Mouse (Mus musculus): ENCODE results near the gene Ptx4.

The Ptx4 gene

DNA sequence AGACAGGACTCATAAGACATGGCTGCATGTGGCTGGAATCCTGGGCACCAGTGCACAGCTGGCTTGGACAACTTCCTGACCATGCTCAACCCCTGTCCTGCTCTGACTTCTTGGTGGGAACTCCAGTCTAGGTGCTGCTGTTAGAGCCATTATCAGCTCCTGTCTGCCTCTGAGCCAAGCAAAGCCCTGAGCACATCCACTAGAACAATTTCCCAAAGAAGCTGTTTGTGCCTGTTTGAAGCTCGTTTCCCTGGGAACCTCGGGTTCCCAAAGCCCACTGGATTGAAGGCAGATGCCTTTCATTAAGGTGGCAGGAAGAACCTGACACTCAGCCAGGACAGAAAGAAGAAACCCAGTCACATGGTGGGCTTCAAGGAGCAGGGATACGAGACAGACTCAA, at the start of gene Ptx4:
Ptx4 (plus strand) TSS at position 355 of the 400 bp plus-strand sequence.
- DNase-seq, result no peak

- no peak for DNase-seq
Measured at GRCm38 (mm10) chr17:25076906-25077305, 43.7 kb upstream of the Ptx4 start.

GRCm38 (mm10) chr17:25077771-25078372, 42.7 kb upstream of the Ptx4 start:
- peak; percentile 17 to 23 for DNase-seq

DNA sequence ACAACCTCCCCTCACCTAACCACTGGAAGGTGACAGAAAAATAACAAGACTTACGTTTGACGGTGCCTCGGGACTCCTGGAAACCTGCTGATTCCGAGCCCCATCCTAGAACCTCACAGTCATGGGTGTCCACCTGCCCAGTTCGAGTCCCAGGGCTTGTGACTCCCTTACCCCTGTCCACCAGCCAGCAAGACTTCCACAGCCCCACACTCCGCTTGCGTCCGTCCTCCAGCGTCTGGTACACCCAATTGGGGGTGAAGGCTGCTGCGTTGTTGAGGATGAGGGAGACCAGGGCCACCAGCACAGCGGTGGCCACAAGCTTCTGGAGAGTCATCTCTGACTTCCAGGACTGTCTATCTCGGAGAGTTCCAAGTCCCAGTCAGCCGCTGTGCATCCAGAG, 40.4 kb upstream of the Ptx4 start:
- no peak for DNase-seq

GRCm38 (mm10) chr17:25080960-25081381, 39.6 kb upstream of the Ptx4 start:
- peak in 1 of 2 experiments; percentile 4 for DNase-seq

GRCm38 (mm10) chr17:25082081-25082847, 38.3 kb upstream of the Ptx4 start:
- no peak for DNase-seq

DNA sequence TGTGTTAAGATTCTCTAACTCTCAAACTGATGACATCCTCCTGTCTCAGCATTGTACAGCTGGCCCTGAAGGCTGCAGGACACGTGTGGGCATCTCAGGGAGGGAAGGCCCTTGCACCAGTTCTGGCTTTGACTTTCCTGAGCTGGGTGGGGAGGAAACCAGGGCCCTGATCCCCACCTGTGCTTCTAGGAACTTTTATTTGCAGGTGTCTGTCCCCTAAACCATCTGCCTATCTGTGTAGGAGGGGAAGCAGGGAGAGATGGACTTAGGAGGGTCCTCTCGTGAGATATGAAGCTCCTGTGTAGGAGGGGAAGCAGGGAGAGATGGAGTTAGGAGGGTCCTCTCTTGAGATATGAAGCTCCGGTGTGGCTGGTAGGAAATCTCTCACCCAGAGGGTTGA, 37.7 kb upstream of the Ptx4 start:
- DNase-seq, result no peak

GRCm38 (mm10) chr17:25083444-25083931, 37.1 kb upstream of the Ptx4 start, which contains the start of gene Tmem204:
Gene Tmem204, minus strand, starts transcription at chr17:25083591.
- DNase-seq, result no peak

DNA sequence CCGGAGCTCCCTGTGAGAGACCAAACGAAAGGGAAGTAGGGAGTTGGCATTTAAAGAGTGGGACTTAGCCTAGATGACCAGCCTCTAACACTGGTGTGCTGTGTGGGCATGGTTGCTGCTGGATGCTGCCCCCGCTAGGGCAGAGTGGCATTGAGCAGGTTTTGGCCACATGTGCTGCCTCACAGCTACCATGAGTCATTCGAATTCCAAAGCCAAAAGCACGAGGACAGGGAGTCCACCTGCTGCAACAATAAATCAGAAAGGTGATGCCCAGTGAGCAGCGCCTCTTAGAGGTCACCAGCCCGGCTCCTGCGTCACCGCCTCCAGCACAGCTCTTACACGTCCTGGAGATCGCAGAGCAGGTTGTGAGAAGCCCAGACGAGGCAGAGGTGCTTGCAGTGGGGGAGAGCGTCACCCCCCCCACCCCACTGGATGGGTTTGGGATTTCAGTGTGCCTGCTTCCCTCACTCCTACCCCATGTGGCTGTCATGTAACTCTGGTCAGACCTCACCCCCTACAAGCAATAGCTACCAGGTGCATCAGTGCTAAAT, 35.6 kb upstream of the Ptx4 start:
- no peak for DNase-seq

DNA sequence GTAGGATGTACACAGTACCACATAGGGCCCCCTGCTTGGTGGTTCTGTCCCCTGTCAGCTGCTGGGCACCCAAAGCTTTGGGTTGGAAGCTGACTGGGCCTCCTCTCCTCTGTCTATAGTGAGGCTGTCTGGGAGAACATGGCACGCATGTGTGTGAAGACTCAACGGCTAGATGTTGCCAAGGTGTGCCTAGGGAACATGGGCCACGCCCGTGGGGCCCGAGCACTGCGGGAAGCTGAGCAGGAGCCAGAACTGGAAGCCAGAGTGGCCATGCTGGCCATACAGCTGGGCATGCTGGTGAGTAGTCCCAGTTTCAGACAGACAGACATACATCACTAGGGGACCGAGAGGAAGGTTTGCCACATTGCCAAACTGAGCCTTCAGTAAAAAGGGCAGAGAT, 33.8 kb upstream of the Ptx4 start:
- no peak for DNase-seq

DNA sequence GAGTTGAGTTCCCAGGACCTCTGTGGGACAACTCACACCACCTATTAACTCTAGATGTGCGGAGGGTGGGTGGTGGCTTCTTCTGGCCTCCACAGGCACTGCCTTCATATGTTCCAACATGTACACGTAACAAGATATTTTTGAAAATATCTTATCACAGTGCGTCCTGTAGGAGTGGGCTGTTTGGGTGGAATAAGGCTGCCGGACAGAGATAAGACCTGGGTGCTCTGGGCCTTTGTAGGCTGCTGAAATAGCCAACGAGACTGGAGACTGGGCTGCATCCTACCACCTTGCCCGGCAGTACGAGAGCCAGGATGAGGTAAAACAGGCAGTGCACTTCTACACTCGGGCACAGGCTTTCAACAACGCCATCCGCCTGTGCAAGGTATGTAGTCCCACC, 31.4 kb upstream of the Ptx4 start:
- DNase-seq, result no peak

- DNase-seq, result no peak
Measured at GRCm38 (mm10) chr17:25090450-25090849, 30.1 kb upstream of the Ptx4 start.

DNA sequence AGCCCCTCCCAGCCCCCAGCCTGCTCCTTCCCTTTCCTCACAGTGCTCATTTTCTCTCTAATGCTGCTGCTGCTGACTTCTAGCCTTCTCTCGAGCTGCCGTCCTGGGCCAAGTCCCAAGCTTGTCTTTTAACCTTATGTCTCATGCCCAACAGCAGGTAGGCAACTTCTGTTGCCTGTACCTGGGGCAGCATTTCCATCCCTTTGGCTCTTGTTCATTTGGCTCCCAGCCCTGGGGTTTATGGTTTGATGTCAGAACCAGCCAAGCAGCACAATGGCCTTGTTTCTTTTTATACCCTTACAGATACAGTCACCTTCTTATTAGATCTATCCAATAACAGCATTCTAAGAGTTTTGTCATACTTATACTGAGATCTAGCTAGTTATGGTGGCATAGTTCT, 24.3 kb upstream of the Ptx4 start:
- DNase-seq, result no peak

GRCm38 (mm10) chr17:25100052-25100451, 20.5 kb upstream of the Ptx4 start:
- DNase-seq, result no peak

- DNase-seq, result no peak
Measured at GRCm38 (mm10) chr17:25101338-25101737, 19.2 kb upstream of the Ptx4 start.

GRCm38 (mm10) chr17:25107786-25108185, 12.8 kb upstream of the Ptx4 start:
- no peak for DNase-seq

DNA sequence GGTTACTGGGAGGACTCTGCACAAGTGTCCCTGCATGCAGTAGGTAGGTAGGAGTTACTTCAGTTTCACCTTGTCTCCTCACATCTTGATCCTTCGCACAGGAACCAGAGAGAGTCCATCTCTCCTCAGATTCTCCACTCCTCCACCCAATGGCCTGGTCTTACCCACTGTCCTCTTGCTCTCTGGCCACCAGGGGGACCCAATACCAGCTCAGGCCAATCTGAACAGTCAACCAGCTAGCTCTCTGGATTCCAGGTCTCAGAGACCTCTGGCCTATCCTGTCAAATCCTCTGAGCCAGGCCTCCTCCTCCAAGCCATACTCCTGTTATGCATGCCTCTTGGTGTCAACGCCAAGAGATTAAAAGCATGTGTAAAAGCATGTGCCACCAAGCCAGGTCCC, 11.0 kb upstream of the Ptx4 start:
- peak in 1 of 2 experiments; percentile 23 for DNase-seq

DNA sequence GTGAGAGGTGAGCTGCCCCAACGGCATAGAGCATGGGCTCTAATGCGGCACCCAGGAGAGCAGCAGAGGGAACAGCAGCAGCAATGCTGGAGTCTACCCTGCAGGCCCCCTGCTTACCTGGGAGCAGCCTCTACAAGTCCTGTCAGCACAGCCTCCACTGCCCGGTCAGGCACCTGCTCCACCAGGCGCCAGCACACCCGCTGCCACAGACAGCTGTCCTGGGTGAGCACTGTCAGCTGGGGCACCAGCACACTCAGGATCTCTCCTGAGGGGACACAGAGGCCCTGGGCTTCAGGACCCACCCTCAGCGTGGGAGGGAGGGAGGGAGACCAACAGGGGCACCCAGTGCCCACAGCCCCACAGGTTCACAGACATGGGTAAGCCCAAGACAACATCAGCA, 10.0 kb upstream of the Ptx4 start:
- DNase-seq, result no peak

DNA sequence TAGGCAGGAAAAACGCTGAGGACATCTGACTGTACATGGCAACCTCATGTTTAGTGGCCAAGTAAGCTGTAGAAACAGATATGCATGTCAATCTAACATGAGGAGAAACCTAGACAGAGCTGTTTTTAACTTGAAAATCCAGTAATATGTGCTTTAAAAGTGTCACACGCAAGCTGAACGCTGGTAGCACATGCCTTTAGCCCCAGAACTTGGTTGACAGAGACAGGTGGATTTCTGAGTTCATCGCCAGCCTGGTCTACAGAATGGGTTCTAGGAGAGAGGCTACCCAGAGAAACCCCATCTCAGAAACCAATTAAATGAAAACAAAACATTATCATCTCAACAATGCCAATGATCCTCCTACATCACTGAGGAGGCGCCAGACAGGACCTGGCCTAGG, 9.3 kb upstream of the Ptx4 start:
- DNase-seq, result no peak

DNA sequence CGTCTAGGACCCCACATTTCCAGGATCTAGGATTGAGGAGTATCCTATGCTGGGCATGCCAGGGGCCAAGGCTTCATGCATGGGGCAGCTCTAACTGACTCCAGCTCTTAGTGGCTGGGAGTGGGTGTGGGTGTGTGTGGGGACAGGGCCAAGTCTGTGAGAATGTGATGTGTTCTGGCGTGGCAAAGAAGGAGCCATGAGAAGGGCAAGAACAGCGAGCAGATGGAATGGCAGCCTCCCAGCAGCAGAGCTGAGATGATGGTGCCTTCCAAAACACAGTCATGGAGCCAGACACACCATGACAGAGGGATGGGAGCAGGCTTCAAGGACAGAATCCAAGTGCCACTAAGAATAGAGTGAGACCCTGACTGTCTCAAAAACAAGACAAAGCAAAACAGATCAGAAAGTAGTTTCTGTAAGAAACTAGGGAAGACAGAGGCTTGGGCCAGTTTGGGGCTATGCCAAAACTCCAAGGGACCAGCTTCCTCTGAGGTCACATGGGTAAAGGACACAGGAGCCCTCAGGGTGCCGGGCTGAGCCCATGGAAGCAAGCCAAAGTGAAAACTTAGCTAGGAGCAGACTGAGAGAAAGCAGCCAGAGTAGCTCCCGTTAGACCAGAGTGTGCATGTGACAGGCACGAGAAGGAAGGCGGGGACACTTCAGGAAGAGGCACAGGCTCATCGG, 8.7 kb upstream of the Ptx4 start:
- no peak for DNase-seq

- DNase-seq, result no peak
Measured at GRCm38 (mm10) chr17:25112423-25112810, 8.1 kb upstream of the Ptx4 start.

DNA sequence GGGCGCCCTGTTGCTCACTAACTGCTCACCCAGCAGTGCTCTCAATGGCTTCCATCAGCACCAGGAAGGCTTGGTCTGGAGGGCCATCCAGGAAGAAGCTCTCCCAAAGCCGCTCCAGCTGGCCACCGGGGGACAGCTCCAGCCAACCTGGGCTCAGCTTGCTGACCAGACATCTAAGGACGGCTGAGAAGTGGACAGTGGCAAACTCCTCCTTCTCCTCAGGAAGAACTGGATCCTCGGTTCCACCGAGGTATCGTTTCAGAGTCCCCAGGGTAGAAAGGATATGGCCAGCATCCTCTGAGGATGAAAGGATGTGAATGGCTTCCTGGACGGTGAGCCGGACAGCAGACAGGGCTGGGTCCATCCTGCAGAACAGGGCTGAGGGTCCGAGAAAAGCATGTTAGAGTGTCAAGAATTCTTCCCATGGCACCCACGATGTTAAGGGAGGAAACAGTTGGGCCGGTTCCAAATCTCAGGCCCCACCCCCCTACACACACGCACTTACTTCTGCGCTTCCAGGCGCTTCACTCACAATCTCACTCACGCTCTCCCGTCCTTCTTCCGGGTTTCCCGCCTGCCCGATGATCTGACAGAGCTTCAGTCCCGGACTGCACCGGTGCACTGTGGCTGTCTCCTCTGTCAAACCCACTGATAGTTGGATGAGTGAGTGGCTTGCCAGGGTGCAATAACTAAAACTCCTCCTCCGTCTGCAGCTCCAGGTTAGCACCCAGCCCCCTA, 5.5 kb upstream of the Ptx4 start:
- no peak for DNase-seq

Data from spleen, adult 18-20 months (tissue).